ENCODE assay signal across 10 mouse cellular contexts in the genomic region with DNA sequence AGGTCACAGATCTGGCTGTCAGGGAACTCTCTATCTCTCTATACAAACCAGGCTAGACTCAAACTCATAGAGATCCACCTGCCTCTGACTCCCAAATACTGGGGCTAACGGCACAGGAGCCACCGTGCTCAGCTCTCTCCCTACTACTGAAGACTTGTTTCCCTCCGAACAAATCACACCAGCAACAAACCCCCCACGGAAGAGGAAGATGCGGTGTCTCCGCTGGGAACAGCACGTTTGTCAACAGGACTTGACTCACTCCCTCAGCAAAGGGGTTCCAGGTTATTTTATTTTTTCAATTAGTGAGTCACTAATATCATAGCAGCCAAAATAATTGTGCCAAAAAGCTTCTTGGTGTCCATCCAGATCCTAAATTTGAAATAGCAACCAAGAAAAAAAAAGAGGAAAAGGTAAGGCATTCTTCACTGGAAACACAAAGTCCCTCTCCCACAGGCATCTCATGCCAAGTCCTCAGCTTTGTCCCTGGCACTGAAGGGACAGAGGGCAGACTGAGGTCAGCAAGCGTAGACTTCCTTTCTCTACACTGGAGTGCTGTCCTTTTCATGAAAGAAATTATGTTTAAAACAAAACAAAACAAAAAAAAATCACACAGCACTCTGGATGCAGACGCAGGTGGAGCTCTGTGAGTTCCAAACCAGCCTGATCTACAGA. TPM values are rescaled to one million over a fixed set of nuclear protein-coding genes. Genes with fewer than 3 reads are reported as not detected.
"Had no signal": no experiment of that assay in that cellular context is flagged by ENCODE, and none has a peak within 500 bp of the region (broad histone marks: within the 10 kb centered on the region; RNA-seq: fewer than 3 reads in every experiment).

No protein-coding gene starts in this region.

- DNase-seq: left cerebral cortex, postnatal 4 days; lung, adult 18-20 months; right cerebral cortex, postnatal 14 days; thymus, postnatal 4 days had no signal

- H3K27me3 ChIP-seq: neural tube, embryonic 13.5 days had no signal

- H3K36me3 ChIP-seq: limb, embryonic 13.5 days; midbrain, embryonic 12.5 days; neural tube, embryonic 13.5 days had no signal

- H3K4me3 ChIP-seq: limb, embryonic 13.5 days; midbrain, embryonic 12.5 days; neural tube, embryonic 13.5 days had no signal

- H3K27ac ChIP-seq: kidney, postnatal 0 days; limb, embryonic 13.5 days; liver, embryonic 14.5 days; midbrain, embryonic 12.5 days; neural tube, embryonic 13.5 days had no signal

RNA-seq across cellular contexts. Expression of gene Slc7a10, which starts 34.6 kb away (rescaled TPM):
- polyA plus RNA-seq: liver, adult 2 months had no signal
